Mouse (Mus musculus): ENCODE data around the gene Myo1e. TPM values are rescaled to one million over a fixed set of nuclear protein-coding genes. Genes with fewer than 3 reads are reported as not detected.

The Myo1e gene
- total RNA-seq, 2 experiments from 2014 or later: 9.7 to 11.2 TPM

DNA sequence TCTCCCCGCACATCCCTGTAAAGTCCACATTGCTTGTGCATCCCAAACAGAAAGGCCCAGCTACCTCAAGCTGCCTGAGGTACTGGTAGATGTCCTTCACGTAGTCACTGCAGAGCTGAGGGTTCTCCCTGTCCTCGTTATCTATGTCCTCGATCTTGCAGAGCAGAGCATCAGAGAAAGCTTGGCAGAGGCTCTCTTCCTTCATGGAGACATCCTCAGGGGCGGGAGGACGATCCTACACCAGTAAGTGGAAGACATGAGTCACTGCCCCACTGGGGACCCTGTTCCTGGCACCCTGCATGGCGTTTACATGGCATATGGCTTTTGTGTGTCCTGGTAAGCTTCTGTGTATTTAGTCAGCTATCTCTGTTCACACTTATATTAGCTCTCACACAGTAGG lies 205.9 kb downstream of the Myo1e start:
- DNase-seq: no peak

DNA sequence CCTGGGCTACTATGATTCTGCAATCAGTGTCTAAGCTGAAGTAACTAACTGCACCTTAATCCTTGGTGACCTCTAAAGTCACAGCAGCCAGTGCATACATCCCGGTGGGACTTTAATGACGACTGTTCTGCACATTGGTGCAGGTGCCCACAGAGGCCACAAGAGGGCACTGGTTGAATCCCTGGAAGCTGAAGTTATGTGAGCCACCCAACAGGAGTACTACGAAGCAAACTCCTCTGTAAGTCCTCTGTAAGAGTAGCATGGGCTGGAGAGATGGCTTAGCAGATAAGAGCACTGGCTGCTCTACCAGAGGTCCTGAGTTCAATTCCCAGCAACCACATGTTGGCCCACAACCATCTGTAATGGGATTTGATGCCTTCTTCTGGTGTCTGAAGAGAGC lies 209.3 kb downstream of the Myo1e start:
- DNase-seq: no peak

DNA sequence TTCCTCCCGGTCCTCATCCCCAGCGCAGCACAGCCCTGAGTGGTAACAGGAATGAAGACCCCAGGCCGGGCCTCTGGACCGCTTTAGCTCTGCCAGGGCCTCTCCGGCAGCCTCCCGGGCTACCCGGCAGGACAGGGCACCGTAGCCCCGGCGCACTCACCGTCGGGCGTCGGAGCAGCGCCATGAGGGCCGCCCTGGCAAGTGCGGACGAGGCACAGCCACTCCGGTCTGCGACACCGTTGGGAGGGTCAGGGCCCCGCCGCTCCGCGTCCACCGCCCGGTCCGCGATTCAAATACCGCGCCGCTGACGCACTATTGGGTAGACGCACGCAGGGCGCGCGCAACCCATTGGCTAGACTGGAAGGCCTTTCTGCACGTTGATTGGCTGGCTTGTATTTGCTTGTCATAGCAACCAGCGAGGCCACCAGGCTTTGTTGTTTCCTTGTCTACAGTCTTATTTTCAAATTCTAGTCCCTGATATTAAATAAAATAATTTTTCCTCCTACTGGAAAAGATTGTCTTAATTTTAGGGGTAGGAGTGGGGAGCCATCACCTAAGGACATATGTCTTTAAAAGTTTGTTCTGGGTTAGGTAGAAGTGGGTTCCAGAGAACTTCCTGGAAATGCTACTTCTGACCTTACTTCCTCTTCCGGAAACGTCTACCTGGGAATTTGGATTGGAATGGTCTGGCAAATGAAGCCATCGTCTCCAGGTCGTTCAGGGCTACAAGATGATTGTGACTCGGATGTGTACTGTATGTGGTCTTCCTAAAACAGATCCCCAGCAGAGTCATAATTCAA lies 214.3 kb downstream of the Myo1e start, which contains the start of gene Ccnb2:
Ccnb2 (minus strand) TSS at position 291 of the 800 bp plus-strand sequence.
- DNase-seq: peak; percentile 86 to 89

DNA sequence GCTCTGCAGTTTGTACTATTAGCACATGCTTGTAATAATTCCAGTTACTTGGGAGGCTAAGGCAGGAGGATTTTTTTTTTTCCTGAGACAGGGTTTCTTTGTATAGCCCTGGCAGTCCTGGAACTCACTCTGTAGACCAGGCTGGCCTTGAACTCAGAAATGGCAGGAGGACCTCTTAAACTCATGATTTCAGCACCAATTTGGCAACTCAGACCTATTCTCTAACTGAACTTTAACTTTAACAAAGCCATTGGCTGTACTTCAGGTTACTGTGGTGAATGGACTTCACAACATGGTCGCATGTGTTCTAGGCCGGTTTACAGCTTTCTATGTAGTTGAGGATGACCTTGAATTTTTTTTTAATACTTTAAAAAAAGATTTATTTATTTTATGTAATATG lies 215.5 kb downstream of the Myo1e start:
- DNase-seq: no peak

DNA sequence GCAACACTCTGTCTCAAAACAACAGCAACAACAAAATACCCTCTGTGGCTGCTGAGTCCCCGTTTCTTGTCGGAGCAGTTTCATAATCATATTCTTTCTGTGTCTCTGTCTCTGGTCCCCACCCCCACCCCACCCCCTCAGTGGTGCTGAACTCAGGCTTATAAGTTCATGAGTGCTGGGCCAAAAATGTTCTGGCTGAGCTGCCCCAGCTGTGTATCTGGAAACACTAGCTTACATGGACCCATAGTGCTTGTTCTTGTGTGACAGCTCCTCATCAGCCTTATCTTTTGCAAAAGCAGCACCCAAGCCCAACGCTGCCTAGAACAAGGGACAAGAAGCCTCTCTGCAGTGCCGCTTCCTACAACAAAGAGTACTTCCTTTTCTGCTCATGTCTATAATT lies 232.8 kb downstream of the Myo1e start:
- DNase-seq: peak; percentile 57 to 73

DNA sequence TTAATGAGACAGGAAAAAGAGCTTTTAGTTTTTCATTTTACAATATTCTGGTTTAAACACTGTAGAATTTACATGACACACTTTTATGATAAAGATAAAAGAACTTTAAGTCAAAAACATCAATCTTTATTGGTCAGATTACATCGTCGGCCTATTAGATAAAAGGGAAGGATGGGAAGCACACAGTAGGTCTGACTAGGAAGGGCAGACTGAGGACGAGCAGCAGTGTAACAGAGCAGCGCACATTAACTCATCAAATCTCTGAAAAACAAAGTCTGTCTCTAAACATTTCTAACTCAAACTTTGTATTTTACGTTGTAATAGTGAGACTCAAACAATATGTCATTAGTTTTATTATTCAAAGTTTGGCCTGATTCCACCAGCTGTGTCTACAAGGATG lies 241.9 kb downstream of the Myo1e start:
- DNase-seq: no peak

Small RNA genes within 50 kb of the gene (microRNA-seq; reads per million reads assigned to microRNA genes)
- gene Mir5626: 0 reads per million in 2 experiments

Other genes with a start within 250 kb of the Myo1e start
- gene Bnip2, start 217.9 kb upstream of the Myo1e start, total RNA-seq (2021): 100 to 1,000 TPM; 101 to 103 TPM
- 10 to 100 TPM; 50.2 to 56.3 TPM for gene Gtf2a2, start 194.8 kb upstream of the Myo1e start, total RNA-seq (2021)
- gene Gcnt3, start 169.3 kb upstream of the Myo1e start, total RNA-seq (2021): not detected
- 10 to 100 TPM; 32.8 to 34.6 TPM for gene Fam81a, start 64.8 kb upstream of the Myo1e start, total RNA-seq (2021)
- gene Ccnb2, start 214.2 kb downstream of the Myo1e start, total RNA-seq (2021): under 1 TPM; 0.54 to 0.67 TPM

Data from heart, adult 18-20 months (tissue).